Mouse (Mus musculus): ENCODE results near the gene Peak1. TPM values are rescaled to one million over a fixed set of nuclear protein-coding genes. Genes with fewer than 3 reads are reported as not detected.

Peak1 gene
- polyA plus RNA-seq, 1 experiment from 2014 or later: 9.4 TPM

DNA sequence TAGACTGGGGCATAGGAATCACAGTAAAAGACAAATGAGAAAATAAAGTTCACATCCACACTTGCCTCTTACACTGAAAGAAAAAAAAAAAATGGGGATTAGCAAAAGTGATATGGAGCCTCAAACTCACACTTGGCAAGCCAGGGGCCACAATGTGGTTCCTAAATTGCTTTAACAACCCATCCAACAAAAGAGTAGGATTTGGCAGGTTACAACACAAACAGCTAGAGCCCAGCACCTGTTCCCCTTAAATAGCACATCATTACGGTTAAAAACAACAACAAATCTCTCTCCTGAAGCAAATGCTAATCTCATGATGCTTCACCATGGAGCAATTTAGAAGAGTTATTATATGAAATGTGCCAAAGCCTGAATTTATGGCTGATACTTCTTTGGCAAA lies 2.5 kb downstream of the Peak1 start:
- WGBS: 86% methylated on average over 1 of the region's 1 CpGs
- H3K4me3 ChIP-seq (replicated peaks): no peak overlapping the region
- H3K9me3 ChIP-seq: no peaks in the 10 kb centered on the region
- peaks cover 16% of the 10 kb centered on the region for H3K4me1 ChIP-seq (replicated peaks)
- ATAC-seq (ENCODE audit: insufficient number of reproducible peaks, insufficient read depth, low FRiP score, low TSS enrichment, low read depth): no peak
- no peak overlapping the region for H3K9ac ChIP-seq (replicated peaks)
- H3K27ac ChIP-seq: no peak overlapping the region
- no peaks in the 10 kb centered on the region for H3K27me3 ChIP-seq
- no peak overlapping the region for H3K4me2 ChIP-seq
- no peaks in the 10 kb centered on the region for H3K36me3 ChIP-seq

- Histone ChIP-seq H3K27ac (no peak overlapping the region), H3K9ac (replicated peaks) (no peak overlapping the region), H3K36me3 (no peaks in the 10 kb centered on the region), H3K4me3 (replicated peaks) (no peak overlapping the region), H3K27me3 (no peaks in the 10 kb centered on the region), H3K4me1 (replicated peaks) (peaks cover 7% of the 10 kb centered on the region), H3K9me3 (no peaks in the 10 kb centered on the region), H3K4me2 (no peak overlapping the region)
- ATAC-seq (ENCODE audit: insufficient number of reproducible peaks, insufficient read depth, low FRiP score, low TSS enrichment, low read depth): no peak
Measured at GRCm38 (mm10) chr9:56414322-56414721, 3.5 kb downstream of the Peak1 start.

DNA sequence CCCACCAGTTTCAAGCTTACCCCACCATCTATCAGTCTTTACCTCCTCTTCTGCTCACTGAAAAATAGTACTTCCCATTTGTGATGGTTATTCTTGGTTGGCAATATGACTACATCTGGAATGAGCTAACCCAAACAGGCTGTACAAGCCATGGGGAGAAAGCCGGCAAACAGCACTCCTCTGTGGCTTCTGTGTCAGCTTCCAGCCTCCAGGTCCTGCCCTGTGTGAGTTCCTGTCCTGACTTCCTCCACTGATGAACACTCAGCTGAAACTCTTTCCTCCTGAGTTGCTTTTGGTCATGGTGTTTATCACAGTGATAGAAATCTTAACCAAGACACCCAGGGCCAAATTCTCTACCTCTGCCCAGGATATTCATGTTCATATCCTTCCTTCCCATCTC lies 5.2 kb downstream of the Peak1 start:
- WGBS: 79% methylated on average over 1 of the region's 1 CpGs
- H3K4me1 ChIP-seq (replicated peaks): peaks cover 7% of the 10 kb centered on the region
- H3K27ac ChIP-seq: no peak overlapping the region
- H3K36me3 ChIP-seq: no peaks in the 10 kb centered on the region
- H3K4me3 ChIP-seq (replicated peaks): no peak overlapping the region
- ATAC-seq (ENCODE audit: insufficient number of reproducible peaks, insufficient read depth, low FRiP score, low TSS enrichment, low read depth): no peak
- H3K27me3 ChIP-seq: no peaks in the 10 kb centered on the region
- no peaks in the 10 kb centered on the region for H3K9me3 ChIP-seq
- no peak overlapping the region for H3K9ac ChIP-seq (replicated peaks)
- no peak overlapping the region for H3K4me2 ChIP-seq

DNA sequence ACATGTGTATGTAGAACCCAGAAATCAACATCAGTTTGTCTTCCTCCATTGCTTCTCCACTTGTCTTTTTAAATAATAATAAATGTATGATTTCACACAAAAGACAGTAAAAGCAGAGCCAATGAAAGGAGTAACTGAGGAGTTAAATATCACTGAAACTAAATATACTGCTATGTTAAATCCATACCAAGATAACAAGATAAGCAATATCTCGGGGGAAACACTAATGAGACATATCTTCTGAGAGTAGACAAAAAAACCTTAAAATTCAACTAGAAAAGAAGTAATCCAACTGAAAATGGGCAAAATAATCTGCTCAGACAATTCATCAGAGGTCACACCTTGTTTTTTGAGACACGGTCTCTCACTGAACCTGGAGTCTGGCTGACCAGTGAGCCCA lies 7.9 kb downstream of the Peak1 start:
- Histone ChIP-seq H3K4me2 (no peak overlapping the region), H3K36me3 (no peaks in the 10 kb centered on the region), H3K9ac (replicated peaks) (no peak overlapping the region), H3K27ac (no peak overlapping the region), H3K9me3 (no peaks in the 10 kb centered on the region), H3K4me3 (replicated peaks) (no peak overlapping the region), H3K27me3 (no peaks in the 10 kb centered on the region), H3K4me1 (replicated peaks) (no peaks in the 10 kb centered on the region)
- ATAC-seq (ENCODE audit: insufficient number of reproducible peaks, insufficient read depth, low FRiP score, low TSS enrichment, low read depth): no peak
- WGBS: 85% methylated on average over 2 of the region's 2 CpGs

DNA sequence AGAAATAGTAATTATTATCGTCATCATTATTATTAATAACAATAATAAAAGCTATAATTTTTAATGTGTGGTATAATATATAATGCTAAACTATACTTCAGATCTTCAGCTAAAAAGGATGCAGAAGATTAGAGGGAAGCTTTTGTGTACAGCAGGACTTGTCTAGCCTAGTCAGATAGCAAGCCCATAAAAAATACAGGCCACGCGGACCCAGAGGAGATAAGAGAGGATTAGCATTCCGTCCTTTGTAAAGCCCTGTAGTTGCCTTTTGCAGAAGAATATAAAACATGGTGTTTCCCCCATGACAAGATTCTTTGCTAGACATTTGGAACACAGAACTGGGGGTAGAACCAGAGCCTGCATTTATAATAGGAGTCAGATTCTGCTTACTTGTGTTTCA lies 13.2 kb downstream of the Peak1 start:
- Histone ChIP-seq H3K9ac (replicated peaks) (no peak overlapping the region), H3K4me2 (no peak overlapping the region), H3K9me3 (no peaks in the 10 kb centered on the region), H3K27me3 (no peaks in the 10 kb centered on the region), H3K4me3 (replicated peaks) (no peak overlapping the region), H3K36me3 (no peaks in the 10 kb centered on the region), H3K27ac (no peak overlapping the region), H3K4me1 (replicated peaks) (peaks cover 3% of the 10 kb centered on the region)
- WGBS: 64% methylated on average over 4 of the region's 4 CpGs
- ATAC-seq (ENCODE audit: insufficient number of reproducible peaks, insufficient read depth, low FRiP score, low TSS enrichment, low read depth): no peak

- Histone ChIP-seq H3K27me3 (no peaks in the 10 kb centered on the region), H3K36me3 (no peaks in the 10 kb centered on the region), H3K9me3 (no peaks in the 10 kb centered on the region), H3K9ac (replicated peaks) (no peak overlapping the region), H3K4me3 (replicated peaks) (no peak overlapping the region), H3K27ac (no peak overlapping the region), H3K4me2 (no peak overlapping the region), H3K4me1 (replicated peaks) (no peaks in the 10 kb centered on the region)
- WGBS: 44% methylated on average over 1 of the region's 1 CpGs
- ATAC-seq (ENCODE audit: insufficient number of reproducible peaks, insufficient read depth, low FRiP score, low TSS enrichment, low read depth): no peak
Measured at GRCm38 (mm10) chr9:56396306-56396705, 21.6 kb downstream of the Peak1 start.

DNA sequence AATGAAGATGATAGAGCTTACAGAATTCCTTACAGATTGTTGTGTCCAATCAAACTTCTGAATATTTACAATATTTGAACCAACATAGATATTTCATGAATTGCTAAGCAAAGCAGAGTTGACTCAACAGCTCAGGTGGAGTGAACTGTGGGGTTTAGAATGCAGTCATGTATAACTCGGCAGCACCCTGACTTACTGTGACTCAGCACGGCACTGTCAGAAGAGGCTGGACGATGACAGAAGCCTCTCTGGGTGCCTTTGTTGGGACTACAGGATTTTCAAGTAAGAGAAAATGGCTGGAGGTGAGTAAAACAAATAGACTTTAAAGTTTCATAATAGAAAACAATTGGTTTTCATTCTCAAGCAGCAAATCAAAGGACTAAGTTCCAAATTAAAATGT lies 25.0 kb downstream of the Peak1 start:
- no peaks in the 10 kb centered on the region for H3K4me1 ChIP-seq (replicated peaks)
- WGBS: 88% methylated on average over 3 of the region's 3 CpGs
- H3K9ac ChIP-seq (replicated peaks): no peak overlapping the region
- no peaks in the 10 kb centered on the region for H3K27me3 ChIP-seq
- H3K4me3 ChIP-seq (replicated peaks): no peak overlapping the region
- H3K27ac ChIP-seq: no peak overlapping the region
- H3K36me3 ChIP-seq: no peaks in the 10 kb centered on the region
- no peaks in the 10 kb centered on the region for H3K9me3 ChIP-seq
- H3K4me2 ChIP-seq: no peak overlapping the region
- ATAC-seq (ENCODE audit: insufficient number of reproducible peaks, insufficient read depth, low FRiP score, low TSS enrichment, low read depth): no peak

- 82% methylated on average over 1 of the region's 1 CpGs for WGBS
- H3K27me3 ChIP-seq: no peaks in the 10 kb centered on the region
- H3K4me1 ChIP-seq (replicated peaks): no peaks in the 10 kb centered on the region
- H3K9me3 ChIP-seq: no peaks in the 10 kb centered on the region
- no peak overlapping the region for H3K4me3 ChIP-seq (replicated peaks)
- no peak for ATAC-seq (ENCODE audit: insufficient number of reproducible peaks, insufficient read depth, low FRiP score, low TSS enrichment, low read depth)
- H3K9ac ChIP-seq (replicated peaks): no peak overlapping the region
- H3K4me2 ChIP-seq: no peak overlapping the region
- no peaks in the 10 kb centered on the region for H3K36me3 ChIP-seq
- H3K27ac ChIP-seq: no peak overlapping the region
Measured at GRCm38 (mm10) chr9:56382786-56383185, 35.1 kb downstream of the Peak1 start.

DNA sequence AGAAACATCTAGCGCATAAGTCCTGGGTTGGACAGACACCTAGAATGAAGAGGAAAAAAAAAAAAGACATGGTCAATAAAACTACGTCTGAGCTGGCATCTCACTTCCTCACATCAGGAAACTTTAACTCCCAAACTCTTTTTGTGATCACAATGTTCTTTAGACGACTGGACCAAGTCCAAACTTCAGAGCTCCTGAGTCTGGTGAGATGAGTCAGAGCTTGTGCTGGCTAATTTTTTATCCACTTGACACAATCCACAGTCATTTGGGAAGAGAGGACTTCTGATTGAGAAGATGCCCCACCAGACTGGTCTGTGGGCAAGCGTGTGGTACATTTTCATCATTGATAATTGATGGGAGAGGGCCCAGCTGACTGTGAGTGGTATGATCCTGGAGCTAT lies 43.5 kb downstream of the Peak1 start:
- Histone ChIP-seq H3K9ac (replicated peaks) (no peak overlapping the region), H3K9me3 (no peaks in the 10 kb centered on the region), H3K36me3 (no peaks in the 10 kb centered on the region), H3K4me2 (no peak overlapping the region), H3K27me3 (no peaks in the 10 kb centered on the region), H3K4me1 (replicated peaks) (no peaks in the 10 kb centered on the region), H3K4me3 (replicated peaks) (no peak overlapping the region), H3K27ac (no peak overlapping the region)
- no peak for ATAC-seq (ENCODE audit: insufficient number of reproducible peaks, insufficient read depth, low FRiP score, low TSS enrichment, low read depth)
- WGBS: 69% methylated on average over 4 of the region's 4 CpGs

DNA sequence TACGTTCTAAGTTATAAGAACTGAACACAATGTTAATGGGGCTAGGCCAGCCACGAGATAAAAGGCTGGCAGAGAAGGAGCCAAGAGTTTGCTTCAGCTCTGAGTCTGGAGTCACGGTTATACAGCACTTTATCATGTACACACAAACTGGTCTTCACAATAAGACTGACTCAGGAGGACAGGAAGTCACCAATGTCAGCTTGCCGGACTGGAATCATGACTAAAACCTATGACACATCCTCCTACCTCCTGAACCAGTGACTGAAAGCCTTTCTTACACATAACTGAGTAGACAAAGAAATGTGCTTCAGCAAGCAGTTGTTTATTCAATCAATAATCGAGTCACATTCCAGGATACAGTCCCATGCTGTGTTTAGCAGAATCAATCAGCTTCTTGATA lies 47.2 kb downstream of the Peak1 start:
- Histone ChIP-seq H3K27ac (no peak overlapping the region), H3K36me3 (no peaks in the 10 kb centered on the region), H3K4me2 (no peak overlapping the region), H3K9me3 (no peaks in the 10 kb centered on the region), H3K27me3 (no peaks in the 10 kb centered on the region), H3K4me3 (replicated peaks) (no peak overlapping the region), H3K9ac (replicated peaks) (no peak overlapping the region), H3K4me1 (replicated peaks) (0 out of 2 replicates have a peak, but pooled peaks cover 4% of the 10 kb centered on the region)
- WGBS: 77% methylated on average over 5 of the region's 5 CpGs
- ATAC-seq (ENCODE audit: insufficient number of reproducible peaks, insufficient read depth, low FRiP score, low TSS enrichment, low read depth): no peak

DNA sequence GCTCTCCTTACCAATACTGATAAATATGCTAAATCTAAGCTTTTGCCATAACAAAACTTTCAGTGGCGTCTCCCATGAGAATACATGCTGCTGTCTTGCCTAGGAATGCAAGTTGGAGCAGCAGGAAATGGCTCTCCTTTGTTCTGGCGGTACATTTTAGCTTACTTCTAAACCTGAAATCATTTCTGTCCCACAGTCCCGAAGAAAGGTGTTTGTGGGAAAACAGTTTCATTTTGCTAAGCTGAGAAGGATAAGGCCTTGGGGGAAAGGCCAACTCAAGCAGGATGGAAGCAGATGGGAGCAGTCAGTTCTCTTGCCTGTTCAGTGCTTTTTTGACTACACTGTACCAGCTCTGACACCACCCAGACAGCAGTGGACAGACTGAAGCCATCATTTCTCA lies 49.1 kb downstream of the Peak1 start:
- peak overlapping the region; percentile 35; the same call in 1 of the 2 replicates for H3K27ac ChIP-seq
- H3K4me1 ChIP-seq (replicated peaks): 0 out of 2 replicates have a peak, but pooled peaks cover 4% of the 10 kb centered on the region
- no peak overlapping the region for H3K4me2 ChIP-seq
- no peak overlapping the region for H3K9ac ChIP-seq (replicated peaks)
- ATAC-seq (ENCODE audit: insufficient number of reproducible peaks, insufficient read depth, low FRiP score, low TSS enrichment, low read depth): no peak
- no peaks in the 10 kb centered on the region for H3K9me3 ChIP-seq
- no peak overlapping the region for H3K4me3 ChIP-seq (replicated peaks)
- no peaks in the 10 kb centered on the region for H3K36me3 ChIP-seq
- 61% methylated on average over 3 of the region's 3 CpGs for WGBS
- H3K27me3 ChIP-seq: no peaks in the 10 kb centered on the region

DNA sequence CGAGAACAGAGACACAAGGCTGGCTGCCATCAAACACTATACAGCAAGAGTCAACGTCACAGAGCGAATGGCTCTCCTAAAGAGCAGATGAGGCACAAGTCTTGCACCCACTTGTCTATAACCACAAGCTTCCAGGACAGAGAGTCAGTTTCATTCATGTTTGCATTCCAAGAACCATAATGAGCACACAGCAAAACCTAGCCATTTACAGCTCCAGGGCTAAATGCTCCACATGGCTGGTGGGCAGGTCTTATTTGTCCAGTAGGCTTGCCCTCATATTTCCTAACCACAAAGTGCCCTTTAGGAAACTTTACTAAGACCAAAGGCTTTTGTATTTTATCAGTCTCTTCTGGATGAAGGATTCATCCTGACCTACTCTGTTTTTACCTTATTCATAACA lies 54.6 kb downstream of the Peak1 start:
- H3K4me3 ChIP-seq (replicated peaks): no peak overlapping the region
- no peak for ATAC-seq (ENCODE audit: insufficient number of reproducible peaks, insufficient read depth, low FRiP score, low TSS enrichment, low read depth)
- H3K9me3 ChIP-seq: no peaks in the 10 kb centered on the region
- H3K27me3 ChIP-seq: no peaks in the 10 kb centered on the region
- 0 out of 2 replicates have a peak, but pooled peaks cover 3% of the 10 kb centered on the region for H3K4me1 ChIP-seq (replicated peaks)
- H3K27ac ChIP-seq: no peak overlapping the region
- WGBS: 95% methylated on average over 3 of the region's 3 CpGs
- H3K36me3 ChIP-seq: no peaks in the 10 kb centered on the region
- no peak overlapping the region for H3K4me2 ChIP-seq
- H3K9ac ChIP-seq (replicated peaks): no peak overlapping the region

All from limb, embryonic 12.5 days (tissue).